Mouse (Mus musculus): ENCODE data around the gene Rab37.

The Rab37 gene

DNA sequence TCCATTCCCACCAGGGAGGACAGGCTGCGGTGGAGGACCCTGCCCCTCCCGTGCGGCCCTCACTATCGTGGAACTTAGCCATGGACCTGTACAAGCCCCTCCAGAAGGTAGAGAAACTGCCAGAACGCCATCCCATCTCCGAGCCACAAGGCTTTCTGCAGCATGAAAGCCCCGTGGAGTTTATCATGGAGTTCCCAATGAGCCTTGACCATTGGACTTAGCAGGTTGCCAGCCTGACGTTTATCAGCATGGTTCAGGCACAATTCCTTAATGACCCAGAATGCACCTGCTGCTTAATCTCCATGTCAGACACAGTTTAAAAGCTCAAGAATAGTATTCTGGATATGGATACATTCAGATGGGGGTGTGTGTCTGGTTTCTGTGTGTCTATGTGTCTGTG is 6.2 kb upstream of the Rab37 start:
- DNase-seq (ENCODE audit: low read depth in 1 of 2, low spot score in 2 of 2) = no peak

DNA sequence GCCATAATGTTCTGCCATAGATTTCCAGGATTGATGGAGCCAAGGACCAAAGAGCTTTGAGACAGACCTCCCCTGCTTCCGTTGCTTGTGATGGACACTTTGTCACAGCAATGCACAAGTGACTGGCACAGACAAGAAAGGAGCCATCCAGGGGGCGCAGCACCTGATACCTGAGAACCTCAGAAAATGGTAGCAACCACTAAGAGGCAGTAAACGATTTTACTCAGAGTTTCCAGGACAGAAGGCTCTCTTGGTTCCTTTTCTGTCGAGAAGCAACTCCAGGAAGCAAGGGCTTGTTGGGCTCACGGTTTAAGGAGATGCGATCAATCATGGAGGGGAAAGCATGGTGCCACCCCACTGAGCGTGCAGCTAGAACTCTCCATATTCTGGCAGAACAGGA is 5.0 kb upstream of the Rab37 start:
- DNase-seq (ENCODE audit: low read depth in 1 of 2, low spot score in 2 of 2) = no peak

DNA sequence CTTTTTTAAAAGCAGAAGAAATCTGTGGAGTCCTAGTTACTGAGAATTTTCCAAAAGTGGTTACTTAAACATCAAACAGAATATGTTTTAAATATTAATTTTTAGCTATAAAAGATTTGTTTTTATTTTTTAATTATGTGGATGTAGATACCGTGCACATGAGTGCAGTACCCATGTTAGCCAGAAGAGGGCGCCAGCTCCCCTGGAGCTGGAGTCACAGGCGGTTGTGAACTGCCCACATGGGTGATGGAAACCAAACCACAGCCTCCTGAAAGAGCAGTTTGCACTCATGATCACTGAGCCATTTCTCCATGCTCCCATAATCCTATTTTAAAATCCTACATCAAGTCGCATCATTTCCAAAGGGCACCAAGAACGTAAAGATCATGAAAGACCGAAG is 1.4 kb upstream of the Rab37 start:
- DNase-seq (ENCODE audit: low read depth in 1 of 2, low spot score in 2 of 2) = no peak

DNA sequence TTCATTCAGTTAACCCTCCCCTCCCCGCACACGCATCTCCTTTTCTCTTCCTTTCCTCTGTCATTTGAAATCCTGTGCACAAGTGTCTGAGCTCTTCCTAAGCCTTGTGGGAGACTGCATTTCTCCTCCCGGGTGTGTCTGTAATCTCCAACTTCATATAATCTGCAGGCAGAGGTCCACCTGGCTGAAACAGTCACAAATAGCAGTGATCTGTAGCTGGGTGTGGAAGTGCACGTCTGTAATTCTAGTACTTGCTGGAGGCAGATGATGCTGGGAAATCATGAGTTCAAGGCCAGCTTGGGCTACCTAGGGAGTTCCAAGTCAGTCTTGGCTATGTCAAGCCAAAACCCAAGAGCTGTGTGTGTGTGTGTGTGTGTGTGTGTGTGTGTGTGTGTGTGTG is 909 bp downstream of the Rab37 start:
- no peak for DNase-seq (ENCODE audit: low read depth in 1 of 2, low spot score in 2 of 2)

DNA sequence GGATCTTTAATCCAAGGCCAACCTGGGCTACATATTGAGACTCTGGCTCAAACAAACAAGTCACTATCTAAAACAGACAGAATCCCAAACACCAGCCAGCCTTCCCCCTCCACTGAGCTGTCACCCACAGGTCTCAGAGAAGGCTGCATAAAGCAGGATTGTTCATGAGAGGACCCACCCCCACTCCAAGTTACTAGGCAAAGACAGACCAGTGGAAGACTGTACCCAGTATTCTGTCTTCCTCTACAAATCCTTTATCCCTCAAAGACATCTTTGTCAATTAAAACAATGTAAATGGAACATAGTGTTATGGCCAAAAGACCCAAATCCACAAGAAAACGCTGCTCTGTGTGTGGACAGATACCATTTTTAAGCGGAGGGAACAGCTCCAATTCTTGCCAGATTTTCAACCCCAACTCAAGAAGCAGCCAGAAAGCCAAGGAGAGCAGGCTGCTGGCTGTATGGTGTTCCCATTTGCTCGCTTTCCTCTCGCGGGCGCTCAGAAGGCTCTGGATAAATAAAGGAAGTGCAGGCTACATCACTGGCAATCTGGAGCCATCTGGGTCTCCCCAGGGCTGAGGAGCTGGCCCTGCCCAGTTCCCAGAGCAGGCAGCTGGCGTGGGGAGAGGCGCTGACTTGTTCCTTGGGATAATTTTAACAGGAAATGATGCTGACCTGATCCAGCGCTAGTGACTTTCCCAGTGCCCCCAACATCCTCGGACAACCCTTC is 7.1 kb downstream of the Rab37 start:
- no peak for DNase-seq (ENCODE audit: low read depth in 1 of 2, low spot score in 2 of 2)

DNA sequence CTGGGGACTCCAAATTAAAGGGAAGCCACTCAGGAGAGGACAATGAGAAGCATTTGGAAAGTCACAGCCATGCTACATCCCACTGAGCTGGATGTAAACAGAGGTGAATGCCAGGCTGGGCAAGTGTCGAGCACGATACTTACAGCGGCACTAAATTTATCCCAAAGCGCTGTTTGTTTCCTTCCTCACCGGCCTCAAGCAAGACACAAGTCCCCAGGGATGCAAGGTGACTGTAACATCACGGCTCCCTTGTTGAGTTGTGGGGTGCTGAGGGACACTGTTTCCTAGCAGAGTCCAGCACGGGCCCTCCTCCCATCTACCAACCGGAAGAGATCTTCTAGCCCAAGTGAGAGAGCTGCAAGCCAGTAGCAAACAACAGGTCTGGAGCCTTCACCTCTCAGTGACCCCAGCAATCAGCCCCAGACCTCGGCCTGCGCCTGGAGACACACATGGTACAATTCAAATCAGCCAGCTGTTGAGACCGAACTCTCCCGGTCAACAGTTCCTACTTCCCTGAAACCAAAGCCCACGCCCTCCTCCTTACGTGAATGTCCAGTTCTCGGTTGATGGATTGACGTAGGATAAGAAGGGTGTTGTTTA is 8.1 kb downstream of the Rab37 start:
- DNase-seq (ENCODE audit: low read depth in 1 of 2, low spot score in 2 of 2) = no peak

DNA sequence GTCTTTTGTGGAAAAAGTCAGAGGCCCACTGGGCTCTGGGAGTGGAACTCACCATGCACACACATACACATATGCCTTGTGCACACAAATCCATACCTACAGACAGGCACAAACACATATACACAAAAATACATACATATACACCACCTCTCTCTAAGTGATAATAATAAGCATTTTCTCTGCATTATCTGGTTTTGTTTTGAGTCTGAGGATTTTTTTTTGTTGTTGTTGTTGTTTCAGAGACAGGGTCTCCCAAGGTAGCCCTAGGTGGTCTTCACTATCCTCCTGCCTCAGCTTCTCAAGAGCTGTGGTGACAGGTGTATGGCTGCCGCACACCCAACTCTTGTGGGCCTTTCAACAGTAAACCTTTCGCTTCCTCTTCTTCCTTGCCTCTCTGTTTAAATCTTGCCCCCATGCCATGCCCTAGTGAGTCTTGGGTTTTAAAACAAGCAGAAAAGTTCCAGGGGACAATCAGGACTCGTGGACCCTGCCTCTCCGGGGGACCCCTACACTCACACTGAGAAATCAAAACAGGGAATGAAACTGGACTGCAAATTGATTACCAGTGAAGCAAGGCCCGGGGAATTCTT is 8.9 kb downstream of the Rab37 start:
- DNase-seq (ENCODE audit: low read depth in 1 of 2, low spot score in 2 of 2) = no peak

DNA sequence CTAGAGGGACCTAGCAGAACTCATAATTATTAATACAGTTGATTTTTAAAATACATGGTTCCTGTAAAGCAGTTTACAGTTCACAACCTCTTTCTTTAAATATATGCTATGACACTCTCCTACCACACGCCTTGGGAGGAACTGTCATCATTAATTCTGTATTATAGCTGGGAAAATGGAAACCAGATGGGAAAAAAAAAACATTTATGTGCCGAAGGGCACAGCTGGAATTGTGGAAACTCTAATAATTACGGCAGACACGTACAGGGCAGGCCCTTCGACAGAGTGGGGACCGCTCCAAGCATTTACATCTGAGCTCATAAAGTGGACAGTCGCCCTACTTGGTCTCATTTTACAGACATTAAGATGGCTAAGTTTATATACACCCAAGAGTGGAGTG is 9.5 kb downstream of the Rab37 start:
- DNase-seq (ENCODE audit: low read depth in 1 of 2, low spot score in 2 of 2) = no peak

DNA sequence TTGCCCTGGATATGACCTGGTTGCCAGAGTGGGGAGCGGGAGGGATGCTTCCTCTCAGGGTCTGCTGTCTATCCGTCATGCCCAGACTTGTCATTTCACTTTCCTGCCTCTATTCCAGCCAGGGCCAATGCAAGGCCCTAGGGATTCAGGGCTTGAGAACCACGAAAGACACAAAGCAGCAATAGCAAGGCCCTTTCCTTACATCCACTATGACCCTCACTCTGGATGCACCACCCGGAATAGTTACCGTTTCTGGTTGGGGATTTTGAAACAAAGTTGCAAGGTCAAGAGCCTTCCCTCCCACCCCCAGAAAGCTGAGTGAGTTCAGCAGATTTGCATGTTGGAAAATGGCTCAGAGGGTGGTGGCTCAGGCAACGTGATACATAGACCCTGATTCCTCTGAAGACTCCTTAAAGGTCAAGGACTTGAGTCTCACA is 10.4 kb downstream of the Rab37 start:
- DNase-seq (ENCODE audit: low read depth in 1 of 2, low spot score in 2 of 2) = no peak

DNA sequence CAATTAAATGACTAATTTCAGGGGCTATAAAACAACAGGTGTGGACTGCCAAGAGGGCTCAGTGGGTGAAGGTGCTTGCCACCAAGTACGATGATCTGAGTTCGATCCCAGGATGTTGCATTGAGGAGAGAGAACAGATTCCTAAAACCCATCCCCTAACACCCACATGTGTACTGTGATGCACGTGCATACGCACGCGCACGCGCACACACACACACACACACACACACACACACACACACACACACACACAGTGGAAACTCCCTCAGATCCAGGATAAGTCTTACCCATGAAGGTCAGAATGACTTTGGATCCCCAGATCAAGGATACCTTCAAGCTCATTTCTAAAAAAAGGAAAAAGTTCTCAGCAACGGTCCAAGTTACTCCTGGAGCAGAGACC is 10.9 kb downstream of the Rab37 start:
- DNase-seq (ENCODE audit: low read depth in 1 of 2, low spot score in 2 of 2) = no peak

DNA sequence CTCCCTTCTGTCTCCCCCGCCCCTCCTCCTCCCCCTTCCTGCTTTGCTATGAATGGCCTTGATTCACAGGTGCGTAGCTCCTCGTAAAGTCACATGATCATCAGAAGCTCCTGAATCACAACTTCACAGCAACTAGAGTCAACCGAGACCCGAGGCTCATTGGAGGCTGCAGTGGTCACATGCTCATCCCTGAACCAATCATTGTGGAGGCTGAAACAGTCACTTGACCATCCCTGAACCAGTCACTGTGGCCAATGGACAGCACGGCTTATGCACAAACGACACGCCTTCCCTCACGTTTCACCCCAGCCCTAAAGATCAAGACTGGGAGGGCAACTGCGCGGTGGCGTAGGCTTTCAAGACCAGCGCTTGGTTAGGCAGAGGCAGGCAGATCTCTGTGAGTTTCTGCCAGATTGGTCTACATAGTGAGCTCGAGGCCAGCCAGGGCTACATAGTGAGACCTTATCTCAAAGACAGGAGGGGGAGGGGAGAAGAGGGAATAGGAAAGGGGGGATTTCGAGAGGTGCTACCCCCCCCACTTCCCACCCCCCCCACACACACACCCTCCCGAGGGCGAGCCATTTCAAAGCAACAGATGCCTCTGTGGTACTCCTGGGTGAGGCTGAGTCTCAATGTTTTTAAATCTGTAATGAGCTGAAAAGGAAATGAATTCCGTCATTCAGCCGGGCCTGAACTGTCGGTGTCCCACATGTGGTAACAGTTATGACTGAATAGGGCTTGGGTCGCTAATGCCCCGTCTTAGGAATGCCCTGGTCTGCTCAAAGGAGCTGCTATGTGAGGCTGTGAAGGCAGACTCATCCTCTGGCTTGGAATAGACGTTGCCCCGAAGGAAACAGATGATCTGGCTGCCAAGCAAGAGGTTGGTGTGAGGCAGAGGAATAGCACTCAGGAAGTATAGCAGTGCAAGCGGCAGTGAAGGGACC is 12.5 kb downstream of the Rab37 start:
- DNase-seq (ENCODE audit: low read depth in 1 of 2, low spot score in 2 of 2) = no peak

DNA sequence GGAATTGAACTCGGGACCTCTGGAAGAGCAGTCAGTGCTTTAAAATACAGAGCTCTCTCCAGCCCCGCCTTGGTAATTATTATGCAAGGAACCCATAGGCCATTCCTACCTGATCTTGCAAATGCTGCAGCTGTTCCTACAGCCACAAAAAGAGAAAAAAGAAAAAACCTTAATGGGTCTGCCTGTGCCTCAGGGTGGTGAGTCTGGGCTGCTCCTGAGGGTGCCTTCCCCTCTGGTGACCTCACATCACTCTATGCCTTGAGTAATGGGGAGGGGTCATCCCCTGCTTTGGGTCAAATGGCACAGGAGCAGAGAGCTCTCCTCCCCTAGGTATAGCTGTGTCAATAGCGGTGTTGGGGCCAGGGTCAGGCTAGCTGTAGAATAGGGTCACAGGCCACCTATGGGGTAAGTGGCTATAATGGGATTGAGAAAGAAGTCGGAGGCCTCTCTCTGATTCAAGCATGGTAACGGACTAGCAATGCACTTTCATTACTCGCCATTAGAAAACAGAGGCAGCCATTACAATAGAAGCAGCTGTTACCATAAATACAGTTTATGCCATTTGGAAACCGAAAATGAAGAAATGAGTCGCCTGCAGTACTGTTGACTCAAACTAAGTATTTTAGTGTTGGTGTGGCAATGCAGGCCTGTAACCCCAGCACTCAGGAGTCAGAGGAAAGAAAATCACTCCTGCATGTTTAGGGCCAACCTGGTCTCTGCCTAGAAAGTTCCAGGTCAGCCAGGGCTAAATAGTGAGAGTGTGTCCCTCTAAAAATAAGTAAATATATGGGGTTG is 13.7 kb downstream of the Rab37 start:
- DNase-seq (ENCODE audit: low read depth in 1 of 2, low spot score in 2 of 2) = no peak

DNA sequence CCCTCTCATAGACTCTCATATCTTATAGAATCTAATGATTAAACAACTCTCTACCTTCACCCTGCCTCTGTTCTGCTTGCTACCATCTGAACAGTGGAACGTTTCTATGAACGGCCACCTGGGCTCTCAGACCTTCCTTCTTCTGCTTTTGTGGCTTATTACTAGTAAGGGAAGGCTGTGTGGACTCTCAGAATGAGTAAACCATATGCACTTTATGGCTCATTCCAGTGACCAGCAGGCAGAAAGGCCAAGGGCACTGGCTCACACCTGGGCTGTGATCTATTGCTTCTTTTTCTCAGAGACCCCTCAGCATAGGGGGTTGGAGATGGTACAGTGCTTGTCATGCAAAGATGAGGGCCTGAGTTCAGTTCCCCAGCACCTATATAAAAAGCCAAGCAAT is 15.4 kb downstream of the Rab37 start:
- no peak for DNase-seq (ENCODE audit: low read depth in 1 of 2, low spot score in 2 of 2)

DNA sequence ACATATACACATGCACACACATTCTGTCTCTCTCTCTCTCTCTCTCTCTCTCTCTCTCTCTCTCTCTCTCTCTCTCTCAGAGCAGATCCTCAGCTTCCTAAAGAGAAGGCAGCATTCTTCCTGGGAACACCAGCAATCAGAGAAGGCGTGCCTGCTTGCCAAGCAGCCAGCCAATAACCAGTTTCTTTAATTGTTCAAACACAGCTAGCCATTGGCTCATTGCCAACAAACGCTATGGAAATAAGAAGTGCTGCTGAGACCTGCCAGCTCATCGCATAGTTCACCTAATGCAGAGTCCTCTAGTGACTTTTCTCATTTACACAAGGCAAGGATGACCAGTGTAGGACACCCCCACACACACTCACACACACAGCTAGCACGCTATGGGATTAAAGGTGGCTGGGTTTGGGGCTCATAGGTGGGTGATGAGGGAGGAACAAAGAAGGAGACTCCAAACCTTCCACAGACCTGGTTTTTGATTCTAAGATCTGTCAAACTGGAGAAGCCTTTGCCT is 16.2 kb downstream of the Rab37 start:
- DNase-seq (ENCODE audit: low read depth in 1 of 2, low spot score in 2 of 2) = no peak

DNA sequence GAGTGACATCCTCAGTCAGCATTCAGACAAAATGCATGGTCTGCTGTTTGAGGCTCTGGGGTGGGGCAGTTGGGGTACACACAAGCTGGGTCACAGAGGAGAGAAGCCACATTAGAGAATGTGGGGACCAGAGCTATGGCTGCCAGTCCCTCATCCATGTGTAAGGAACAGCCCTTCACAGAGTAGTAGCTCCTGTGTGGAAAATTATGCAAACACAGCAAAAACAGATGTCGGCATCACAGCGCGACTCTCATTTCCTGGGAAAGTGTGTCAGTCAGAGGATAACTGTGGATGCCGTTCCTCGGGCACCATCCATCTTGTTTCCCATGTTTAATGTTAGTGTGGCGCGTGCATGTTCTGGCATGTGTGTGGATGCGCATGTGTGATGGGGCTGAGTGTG is 16.9 kb downstream of the Rab37 start:
- DNase-seq (ENCODE audit: low read depth in 1 of 2, low spot score in 2 of 2) = no peak

DNA sequence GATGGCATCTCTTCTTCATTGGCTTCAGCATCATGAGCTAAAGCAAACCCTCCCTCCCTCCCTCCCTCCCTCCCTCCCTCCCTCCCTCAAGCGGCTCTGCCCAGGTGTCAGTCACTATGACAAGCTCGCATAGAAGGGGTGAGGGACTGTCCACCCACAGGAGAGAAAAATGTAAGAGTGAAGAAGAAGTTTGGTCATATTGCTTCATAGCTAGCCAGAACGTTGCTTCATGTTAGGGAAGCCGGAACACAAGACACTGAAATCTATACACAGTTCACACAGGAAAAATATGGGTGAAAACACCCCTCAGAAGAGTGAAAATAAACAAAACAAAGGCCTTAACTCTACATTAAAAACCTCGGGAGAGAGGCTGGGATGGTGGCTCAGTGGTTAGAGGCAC is 19.0 kb downstream of the Rab37 start:
- no peak for DNase-seq (ENCODE audit: low read depth in 1 of 2, low spot score in 2 of 2)

DNA sequence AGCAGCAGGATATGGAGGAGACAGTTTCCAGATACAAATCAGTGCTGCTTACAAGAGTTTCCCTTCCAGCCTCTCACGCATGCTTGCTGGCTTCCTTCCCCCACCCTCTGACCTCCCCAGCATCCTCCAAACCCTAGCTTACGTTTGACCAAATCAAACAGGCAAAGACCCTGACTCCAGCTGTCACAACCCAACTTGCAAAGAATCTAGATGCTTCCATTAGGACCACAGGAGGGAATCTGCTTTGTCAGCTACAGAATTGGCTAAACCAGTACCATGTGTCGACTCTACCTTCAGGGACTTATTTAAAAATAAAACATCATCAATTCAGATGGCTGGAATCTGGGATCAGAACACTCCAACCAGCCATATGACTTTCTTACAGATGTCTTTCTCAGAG is 21.0 kb downstream of the Rab37 start:
- no peak for DNase-seq (ENCODE audit: low read depth in 1 of 2, low spot score in 2 of 2)

DNA sequence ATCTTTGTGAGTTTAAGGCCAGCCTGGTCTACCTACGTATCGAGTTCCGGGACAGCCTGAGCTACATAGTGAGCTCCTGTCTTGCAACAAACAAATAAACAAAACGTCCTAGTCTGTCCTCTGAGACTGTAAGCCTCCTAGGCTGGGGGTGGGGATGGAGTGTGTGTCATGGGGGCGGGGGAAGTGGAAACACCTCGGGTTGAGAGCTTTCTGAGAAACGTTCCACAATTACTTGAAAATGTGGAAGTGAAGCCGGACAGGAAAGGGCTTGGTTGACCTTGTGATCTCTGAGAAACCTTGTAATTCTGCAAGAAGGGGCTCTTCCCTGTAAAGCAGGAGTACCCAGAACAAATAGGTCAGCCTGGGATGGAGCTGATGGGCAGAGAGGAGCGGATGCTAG is 28.2 kb downstream of the Rab37 start:
- DNase-seq (ENCODE audit: low read depth in 1 of 2, low spot score in 2 of 2) = peak in 1 of 2 experiments; percentile 54

DNA sequence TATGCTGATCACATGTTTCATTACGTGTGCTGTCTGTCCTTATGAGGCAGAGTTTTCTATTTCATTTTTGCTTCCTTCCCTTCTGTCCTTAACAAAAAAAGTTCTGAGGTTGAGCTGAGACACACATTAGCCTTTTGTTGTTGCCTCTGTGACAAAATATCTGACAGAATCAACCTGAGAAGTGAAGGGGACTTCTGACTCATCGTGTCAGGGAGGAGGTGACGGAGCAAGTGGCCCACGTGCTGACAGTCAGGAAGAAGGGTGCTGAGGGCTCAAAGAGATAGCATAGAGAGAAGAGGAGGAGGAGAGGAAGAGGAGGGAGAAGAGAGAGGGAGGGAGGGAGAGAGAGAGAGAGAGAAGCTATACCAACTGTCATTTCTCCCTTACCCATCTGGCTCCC is 37.3 kb downstream of the Rab37 start:
- DNase-seq (ENCODE audit: low read depth in 1 of 2, low spot score in 2 of 2) = no peak

DNA sequence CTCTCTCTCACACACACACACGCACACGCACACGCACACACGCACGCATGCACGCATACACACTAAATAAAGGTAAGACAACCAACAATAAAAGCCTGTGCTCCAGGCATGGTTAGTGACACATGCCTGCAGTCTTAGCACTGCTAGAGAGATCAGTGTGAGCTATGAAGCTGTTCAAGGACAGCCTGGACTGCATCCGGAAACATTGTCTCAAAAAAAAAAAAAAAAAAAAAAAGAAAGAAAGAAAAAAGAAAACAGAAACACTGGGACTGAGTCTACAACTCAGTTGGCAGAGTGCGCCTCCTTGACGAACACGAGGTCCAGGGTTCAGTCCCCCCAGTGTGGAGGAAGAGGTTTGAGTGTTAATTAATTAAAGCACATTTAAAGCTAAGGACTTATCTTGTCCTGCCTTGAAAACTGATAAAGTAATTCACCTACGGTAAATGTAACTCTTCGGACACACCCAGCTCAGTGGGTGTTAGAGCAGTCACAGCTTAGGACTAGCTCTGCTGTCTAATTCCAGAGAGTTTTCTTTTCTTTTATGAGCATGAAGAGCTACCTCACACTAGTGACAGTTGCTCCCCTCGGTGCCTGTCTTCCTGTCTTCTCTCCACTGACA is 38.4 kb downstream of the Rab37 start:
- DNase-seq (ENCODE audit: low read depth in 1 of 2, low spot score in 2 of 2) = no peak

Measured in monocyte, adult 2 months (primary cell).